Mouse (Mus musculus) liver, embryonic 12.5 days (tissue): Measurements from ENCODE around the gene Tmed2. TPM values are rescaled to one million over a fixed set of nuclear protein-coding genes. Genes with fewer than 3 reads are reported as not detected.
"Not testable (repeated sequence)": the region's sequence is repeated elsewhere in the genome, so short reads cannot be mapped to it uniquely, and the experiment has no call there.

ENCODE experiments used
- ATAC-seq: fragments of 200-750 bp; cut with Nextera tagmentation; 2 replicates; pipeline ENCODE4 v1.8.0; 2017; ENCODE audit warnings: moderate number of reproducible peaks, mild to moderate bottlenecking, moderate library complexity
- H3K27ac ChIP-seq: fragments of 300-500 bp; sonication (generic); 2 replicates; pipeline ENCODE4 v1.5.1; 2016; ENCODE audit warnings: mild to moderate bottlenecking
- H3K27me3 ChIP-seq: fragments of 300-500 bp; sonication (generic); replicated peaks from 2 replicates; pipeline ENCODE4 v1.6.1; 2016; ENCODE audit warnings: mild to moderate bottlenecking, moderate library complexity
- H3K36me3 ChIP-seq: fragments of 300-500 bp; sonication (generic); 2 replicates; pipeline ENCODE4 v1.6.1; 2016; ENCODE audit warnings: mild to moderate bottlenecking, moderate library complexity
- H3K4me1 ChIP-seq: fragments of 300-500 bp; sonication (generic); 2 replicates; pipeline ENCODE4 v1.6.1; 2016
- H3K4me2 ChIP-seq: fragments of 300-500 bp; sonication (generic); 2 replicates; pipeline ENCODE4 v1.6.1; 2016; ENCODE audit warnings: mild to moderate bottlenecking, moderate library complexity
- H3K4me3 ChIP-seq: fragments of 300-500 bp; sonication (generic); 2 replicates; pipeline ENCODE4 v1.5.1; 2016; ENCODE audit warnings: mild to moderate bottlenecking, moderate library complexity
- H3K9ac ChIP-seq: fragments of 300-500 bp; sonication (generic); 2 replicates; pipeline ENCODE4 v1.6.1; 2016; ENCODE audit warnings: mild to moderate bottlenecking, moderate library complexity
- H3K9me3 ChIP-seq: fragments of 300-500 bp; sonication (generic); replicated peaks from 2 replicates; pipeline ENCODE4 v1.6.1; 2016; ENCODE audit warnings: mild to moderate bottlenecking, moderate library complexity
- WGBS: fragments of 180-500 bp; shearing (Covaris S2); methylation state at CpG from one replicate; pipeline ENCODE4 v1.1.7; 2016; ENCODE audit not compliant: insufficient replicate concordance; 5-methylcytosine and 5-hydroxymethylcytosine counted together
- polyA plus RNA-seq: library from polyadenylated mRNA; unstranded; fragments of >200 nt; fragmentation: Nextera tagmentation; extraction: Ambion mirVana; gene quantifications from 2 replicates; pipeline ENCODE4 v1.2.1, GENCODE M21; 2016

Gene Tmed2
- polyA plus RNA-seq: 394 and 403 TPM in 2 replicates

DNA sequence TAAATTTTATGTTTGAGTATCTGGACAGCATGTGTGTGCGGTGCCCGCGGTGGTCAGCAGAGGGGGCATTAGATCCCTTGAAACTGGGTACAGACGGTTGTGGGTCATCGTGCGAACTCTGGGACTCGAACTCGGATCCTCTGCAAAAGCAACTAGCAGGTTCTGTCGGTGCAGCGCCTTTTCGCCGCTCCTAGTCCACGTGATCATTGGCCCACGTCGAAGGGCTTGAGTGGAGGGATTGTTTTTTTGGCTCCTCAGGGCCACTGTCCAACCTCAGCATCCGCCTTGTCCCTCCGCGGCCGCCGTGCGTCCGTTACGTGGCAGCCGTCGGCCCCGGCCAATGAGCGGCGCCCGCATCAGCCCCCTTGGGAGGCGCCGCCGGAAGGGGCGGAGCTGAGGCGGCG, at the start of gene Tmed2:
Gene Tmed2, plus strand, starts transcription at position 313 of the 404 bp plus-strand sequence.
- peak within 1 kb of the TSS; percentile 90 for H3K27ac ChIP-seq
- H3K4me1 ChIP-seq: peaks cover 29% of the 10 kb centered on the region
- H3K4me3 ChIP-seq: peak within 1 kb of the TSS; percentile 83
- peak within 1 kb of the TSS; percentile 84 for H3K4me2 ChIP-seq
- H3K36me3 ChIP-seq: peaks cover 32% of the 10 kb centered on the region
- 0 out of 2 replicates have a peak, but pooled peaks cover 8% of the 10 kb centered on the region for H3K27me3 ChIP-seq
- H3K9me3 ChIP-seq: no peaks in the 10 kb centered on the region
- 1% methylated on average over 29 of the region's 35 CpGs for WGBS
- H3K9ac ChIP-seq: peak within 1 kb of the TSS; percentile 96
- ATAC-seq: peak; percentile 93

DNA sequence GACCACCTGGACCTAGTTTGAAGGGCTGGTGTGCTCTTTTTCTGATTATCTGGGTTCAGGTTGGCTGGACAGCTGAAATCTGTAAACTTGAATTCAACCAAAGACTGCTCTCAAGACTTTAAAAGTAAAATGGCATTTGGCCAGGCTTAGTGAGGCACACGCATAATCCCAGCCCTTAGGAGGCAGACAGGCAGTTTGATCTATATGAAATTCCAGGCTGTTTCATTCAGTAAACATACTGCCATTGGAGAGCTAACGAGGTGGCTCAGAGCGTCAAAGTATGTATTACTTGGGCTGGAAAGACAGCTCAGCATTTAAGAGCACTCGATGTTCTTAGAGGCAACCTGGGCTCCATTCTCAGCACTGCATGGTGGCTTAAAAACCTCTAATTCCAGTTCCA, 48.8 kb upstream of the Tmed2 start:
- no peak overlapping the region for H3K4me3 ChIP-seq
- ATAC-seq: no peak
- peaks cover 5% of the 10 kb centered on the region for H3K4me1 ChIP-seq
- no peak overlapping the region for H3K27ac ChIP-seq
- H3K9me3 ChIP-seq: no peaks in the 10 kb centered on the region
- no peak overlapping the region for H3K4me2 ChIP-seq
- WGBS: 87% methylated on average over 4 of the region's 4 CpGs
- no peaks in the 10 kb centered on the region for H3K27me3 ChIP-seq
- peaks cover 41% of the 10 kb centered on the region for H3K36me3 ChIP-seq
- H3K9ac ChIP-seq: no peak overlapping the region

DNA sequence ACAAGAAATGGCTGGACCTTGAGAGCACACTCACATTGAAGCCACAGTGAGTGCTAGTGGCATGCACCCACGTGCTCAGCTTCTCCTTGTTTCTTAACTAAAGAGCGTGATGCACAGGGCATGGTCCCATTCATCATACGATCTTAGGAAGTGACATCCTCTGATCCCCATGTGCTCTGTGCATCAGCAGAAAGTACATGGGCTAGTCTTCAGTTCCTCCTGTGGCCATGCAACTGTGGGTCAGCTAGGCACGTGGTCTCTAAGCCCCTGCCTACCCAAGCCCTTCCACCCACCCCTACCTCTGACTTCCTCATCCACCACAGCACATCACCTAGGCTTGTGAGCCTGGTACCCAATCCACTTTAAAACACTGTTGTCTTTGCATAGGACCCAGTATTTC, 47.9 kb upstream of the Tmed2 start:
- ATAC-seq: no peak; the same call in 1 of the 2 replicates
- H3K4me2 ChIP-seq: no peak overlapping the region
- no peaks in the 10 kb centered on the region for H3K9me3 ChIP-seq
- H3K36me3 ChIP-seq: peaks cover 41% of the 10 kb centered on the region
- H3K4me1 ChIP-seq: peaks cover 12% of the 10 kb centered on the region
- no peaks in the 10 kb centered on the region for H3K27me3 ChIP-seq
- H3K27ac ChIP-seq: no peak overlapping the region
- H3K4me3 ChIP-seq: no peak overlapping the region
- no peak overlapping the region for H3K9ac ChIP-seq
- 58% methylated on average over 4 of the region's 4 CpGs for WGBS

DNA sequence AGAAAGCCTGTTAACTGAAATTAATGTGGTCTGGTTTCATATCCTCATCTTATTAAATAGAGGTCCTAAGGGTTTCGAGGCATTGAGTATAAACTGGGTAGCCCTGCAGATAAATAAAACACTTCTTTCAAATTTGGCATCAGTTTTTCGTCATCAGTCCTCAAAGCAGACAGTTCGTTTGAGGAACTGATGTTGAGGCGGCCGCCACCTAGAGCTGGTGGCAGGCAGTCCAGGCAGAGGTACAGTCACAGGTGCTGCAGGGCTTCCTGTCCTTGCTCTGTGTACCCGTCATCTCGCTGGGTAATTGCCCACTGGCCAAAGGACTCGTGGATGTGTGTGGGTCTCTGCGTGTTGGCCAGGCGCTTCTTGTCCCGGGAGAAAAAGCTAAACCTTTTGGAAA, 47.0 kb upstream of the Tmed2 start:
- 72% methylated on average over 11 of the region's 11 CpGs for WGBS
- H3K4me3 ChIP-seq: no peak overlapping the region
- H3K27ac ChIP-seq: no peak overlapping the region
- H3K4me1 ChIP-seq: peaks cover 21% of the 10 kb centered on the region
- no peaks in the 10 kb centered on the region for H3K27me3 ChIP-seq
- H3K4me2 ChIP-seq: no peak overlapping the region
- H3K9me3 ChIP-seq: no peaks in the 10 kb centered on the region
- no peak overlapping the region for H3K9ac ChIP-seq
- no peak for ATAC-seq
- peaks cover 41% of the 10 kb centered on the region for H3K36me3 ChIP-seq

DNA sequence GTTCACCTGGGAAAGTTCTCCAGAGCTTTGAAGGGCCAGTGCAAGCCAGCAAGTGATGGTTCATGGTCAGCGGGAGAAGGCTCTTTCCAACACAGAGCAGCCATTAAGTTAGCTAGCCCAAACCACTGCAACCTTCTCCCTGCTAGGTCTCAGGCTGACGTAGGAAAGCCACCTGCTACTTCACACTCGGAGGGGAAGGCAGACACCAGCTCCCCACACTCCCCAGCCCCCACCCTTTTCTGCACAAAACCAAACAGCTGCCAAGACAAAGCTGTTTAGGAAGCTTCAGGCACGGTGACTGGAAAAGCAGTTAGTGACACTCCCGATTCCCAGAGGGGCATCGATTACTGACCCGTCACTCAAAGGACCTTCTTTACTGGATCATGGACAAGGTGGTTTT, 44.9 kb upstream of the Tmed2 start:
- Histone ChIP-seq H3K9ac (no peak overlapping the region), H3K4me1 (peaks cover 32% of the 10 kb centered on the region), H3K4me2 (no peak overlapping the region), H3K4me3 (no peak overlapping the region), H3K27ac (no peak overlapping the region), H3K36me3 (peaks cover 29% of the 10 kb centered on the region), H3K9me3 (no peaks in the 10 kb centered on the region), H3K27me3 (no peaks in the 10 kb centered on the region)
- 70% methylated on average over 7 of the region's 7 CpGs for WGBS
- no peak for ATAC-seq

DNA sequence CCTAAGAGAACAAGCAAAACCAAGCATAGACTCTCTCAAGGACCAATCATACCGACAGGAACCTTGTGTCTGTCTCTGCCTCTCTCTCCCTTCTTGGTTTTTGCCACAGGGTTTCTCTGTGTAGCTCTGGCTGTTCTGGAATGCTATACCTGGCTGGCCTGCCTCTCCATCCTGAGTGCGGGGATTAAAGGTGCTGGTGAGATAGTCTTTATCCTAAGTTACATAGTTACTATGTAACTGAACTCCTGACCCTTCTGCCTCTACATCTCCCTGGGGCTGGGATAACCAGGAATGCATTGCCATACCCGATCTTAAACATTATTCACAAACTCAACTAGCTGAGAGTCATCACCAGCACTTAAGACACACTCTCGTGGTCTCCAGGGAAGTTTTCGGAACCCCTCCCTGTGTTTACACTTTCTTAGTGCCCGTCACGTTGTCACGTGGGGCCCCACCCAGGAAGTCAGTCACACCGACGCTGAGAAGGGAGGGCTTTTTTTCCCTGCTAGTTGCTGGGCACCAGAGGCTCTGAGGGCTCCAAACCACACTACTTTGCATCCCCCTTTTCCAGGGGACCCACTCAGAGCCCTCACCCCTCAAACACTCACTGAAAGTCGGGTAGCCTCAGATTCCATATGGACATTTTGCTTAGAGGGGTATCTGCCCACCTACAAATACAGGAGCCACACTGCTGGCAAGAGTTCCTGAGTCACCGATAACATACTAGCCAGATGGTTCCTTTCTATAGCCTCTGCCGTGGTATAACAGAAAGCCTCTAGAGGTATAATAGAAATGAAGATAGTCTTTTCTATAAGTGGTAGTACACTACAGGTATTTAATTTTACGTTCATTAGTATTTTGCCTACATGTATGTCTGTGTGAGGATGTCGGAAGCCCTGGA, 43.6 kb upstream of the Tmed2 start:
- Histone ChIP-seq H3K36me3 (peaks cover 20% of the 10 kb centered on the region), H3K27ac (no peak overlapping the region), H3K27me3 (no peaks in the 10 kb centered on the region), H3K4me3 (no peak overlapping the region), H3K4me2 (peak overlapping the region; percentile 35), H3K9ac (no peak overlapping the region; the same call in 1 of the 2 replicates), H3K9me3 (no peaks in the 10 kb centered on the region), H3K4me1 (peaks cover 32% of the 10 kb centered on the region)
- 41% methylated on average over 15 of the region's 15 CpGs for WGBS
- ATAC-seq: no peak

DNA sequence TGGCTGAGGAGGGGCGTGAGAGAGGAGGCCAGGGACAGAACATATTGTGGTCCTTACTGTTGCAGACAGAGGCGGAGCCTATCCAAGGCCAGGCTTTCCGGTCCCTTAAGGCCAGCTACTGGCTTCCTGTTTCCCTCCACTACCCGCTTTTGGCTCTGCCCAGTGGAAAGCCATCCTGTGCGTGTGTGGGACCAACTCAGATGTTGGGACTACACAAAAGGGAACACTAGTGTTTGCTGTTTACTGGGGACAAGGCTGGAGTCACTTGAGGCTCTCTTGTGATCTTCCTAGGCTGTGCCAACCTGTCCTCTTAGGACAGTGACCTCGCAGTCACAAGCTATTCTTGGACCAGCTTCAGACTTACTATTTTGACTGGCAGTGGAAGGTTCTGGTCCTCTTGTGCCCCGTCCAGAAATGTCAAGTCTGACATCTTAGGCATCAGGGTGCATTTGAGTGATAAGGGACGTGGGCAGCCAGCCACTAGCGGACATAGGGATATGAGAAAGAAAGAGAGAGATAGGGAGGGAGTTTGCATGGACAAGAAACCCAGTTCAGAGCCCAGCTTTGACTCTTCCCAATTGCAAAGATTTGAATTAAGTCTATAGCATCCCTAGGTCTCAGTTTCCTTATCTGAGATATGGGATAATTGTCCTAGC, 42.1 kb upstream of the Tmed2 start:
- no peaks in the 10 kb centered on the region for H3K9me3 ChIP-seq
- H3K4me2 ChIP-seq: peak overlapping the region; percentile 23; the same call in 1 of the 2 replicates
- H3K4me3 ChIP-seq: no peak overlapping the region
- H3K4me1 ChIP-seq: peaks cover 32% of the 10 kb centered on the region
- H3K27me3 ChIP-seq: no peaks in the 10 kb centered on the region
- 27% methylated on average over 9 of the region's 9 CpGs for WGBS
- H3K9ac ChIP-seq: no peak overlapping the region
- no peak for ATAC-seq
- H3K36me3 ChIP-seq: peaks cover 14% of the 10 kb centered on the region
- H3K27ac ChIP-seq: no peak overlapping the region

DNA sequence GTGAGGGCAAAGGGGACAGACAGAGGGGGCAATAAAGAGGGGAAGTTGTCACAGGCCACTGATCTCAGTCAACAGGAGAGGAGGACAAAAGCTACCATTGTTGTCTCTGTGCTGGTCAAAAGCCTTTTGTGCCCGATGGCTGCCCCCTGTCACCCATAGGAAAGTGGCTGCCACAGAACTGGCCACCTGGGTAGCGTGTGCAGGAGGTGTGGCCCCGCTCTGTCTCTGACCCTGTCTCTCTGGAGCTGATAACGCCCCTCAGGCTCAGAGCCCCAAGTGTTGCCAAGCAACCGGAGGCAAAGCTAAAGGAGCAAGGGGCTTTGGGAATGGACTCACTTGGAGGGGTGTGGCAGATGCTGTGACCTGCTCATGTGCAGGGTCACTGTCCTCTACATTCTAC, 41.5 kb upstream of the Tmed2 start:
- no peak overlapping the region for H3K4me3 ChIP-seq
- H3K9me3 ChIP-seq: no peaks in the 10 kb centered on the region
- no peak overlapping the region for H3K9ac ChIP-seq
- peak overlapping the region; percentile 23 for H3K4me2 ChIP-seq
- ATAC-seq: 0 out of 2 replicates have a peak, but pooled peaks have one; percentile 36
- peaks cover 32% of the 10 kb centered on the region for H3K4me1 ChIP-seq
- no peak overlapping the region for H3K27ac ChIP-seq
- 0 out of 2 replicates have a peak, but pooled peaks cover 3% of the 10 kb centered on the region for H3K27me3 ChIP-seq
- H3K36me3 ChIP-seq: peaks cover 11% of the 10 kb centered on the region; the same call in 1 of the 2 replicates
- 28% methylated on average over 5 of the region's 5 CpGs for WGBS

DNA sequence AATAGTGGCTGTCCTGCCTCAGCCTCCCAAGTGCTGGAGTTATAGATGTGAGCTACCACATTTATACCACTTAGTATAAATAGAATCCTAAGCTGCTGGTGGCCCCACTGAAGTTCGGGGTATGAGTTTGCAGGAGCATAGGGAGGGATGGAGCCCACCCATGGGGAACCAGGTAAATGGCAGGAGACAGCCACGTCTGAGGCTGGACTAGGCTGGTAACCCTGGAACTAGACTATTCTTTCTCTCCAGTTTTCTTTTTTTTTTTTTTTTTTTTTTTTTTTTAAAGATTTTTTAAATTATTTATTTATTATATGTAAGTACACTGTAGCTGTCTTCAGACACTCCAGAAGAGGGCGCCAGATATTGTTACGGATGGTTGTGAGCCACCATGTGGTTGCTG, 40.5 kb upstream of the Tmed2 start:
- 58% methylated on average over 4 of the region's 4 CpGs for WGBS
- H3K4me3 ChIP-seq: not testable (repeated sequence)

DNA sequence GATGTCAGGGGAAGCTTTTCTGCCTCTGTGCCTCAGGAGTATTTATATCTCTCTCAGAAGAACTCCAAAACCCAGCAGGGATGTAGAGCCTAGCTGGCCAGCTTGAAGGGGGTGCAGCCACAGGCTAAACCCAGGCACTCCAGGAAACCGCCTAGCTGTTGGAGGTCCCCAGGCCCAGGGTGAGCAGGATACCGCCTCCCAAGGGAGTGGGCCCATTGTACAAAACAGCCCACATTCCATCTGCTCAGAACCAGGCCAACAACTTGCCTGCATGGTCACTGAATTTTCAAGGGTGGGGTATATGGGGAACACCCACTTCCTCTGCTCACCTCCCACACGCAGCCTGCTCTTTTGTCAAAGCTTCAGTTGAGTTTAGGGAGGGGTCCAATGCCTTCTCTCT, 39.9 kb upstream of the Tmed2 start:
- Histone ChIP-seq H3K4me1 (peaks cover 32% of the 10 kb centered on the region), H3K4me2 (no peak overlapping the region), H3K27me3 (0 out of 2 replicates have a peak, but pooled peaks cover 6% of the 10 kb centered on the region), H3K36me3 (peaks cover 11% of the 10 kb centered on the region; the same call in 1 of the 2 replicates), H3K4me3 (no peak overlapping the region), H3K9ac (no peak overlapping the region), H3K27ac (no peak overlapping the region), H3K9me3 (no peaks in the 10 kb centered on the region)
- WGBS: 81% methylated on average over 3 of the region's 3 CpGs
- ATAC-seq: no peak

More for the DNA sequence above, 40.5 kb upstream of the Tmed2 start:
- H3K27me3 ChIP-seq, ATAC-seq, H3K9me3 ChIP-seq, H3K9ac ChIP-seq, H3K4me2 ChIP-seq, H3K27ac ChIP-seq: not testable (repeated sequence)
- Histone ChIP-seq H3K36me3 (peaks cover 11% of the 10 kb centered on the region; the same call in 1 of the 2 replicates), H3K4me1 (peaks cover 32% of the 10 kb centered on the region)

DNA sequence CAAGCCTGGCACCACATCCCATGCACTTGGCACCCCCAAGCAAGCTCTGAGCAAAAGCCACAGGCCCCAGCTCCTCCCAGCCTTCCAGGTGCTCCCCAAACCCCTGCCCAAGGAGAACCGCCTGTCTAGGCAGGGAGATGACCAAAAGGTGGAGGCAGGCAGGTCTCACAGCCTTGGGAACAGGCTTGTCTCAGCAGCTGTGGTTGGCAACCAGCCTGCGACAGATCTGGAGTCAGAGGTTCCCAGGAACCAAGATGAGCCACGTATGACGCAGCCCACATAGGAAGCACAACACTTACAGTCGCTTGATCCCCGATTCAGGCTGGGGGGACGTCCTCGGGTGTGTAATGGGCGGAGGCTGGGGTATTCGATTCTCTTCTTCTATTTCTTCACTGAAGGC, 39.0 kb upstream of the Tmed2 start:
- peaks cover 29% of the 10 kb centered on the region for H3K4me1 ChIP-seq
- H3K4me3 ChIP-seq: no peak overlapping the region
- no peak overlapping the region for H3K27ac ChIP-seq
- no peak overlapping the region for H3K4me2 ChIP-seq
- H3K27me3 ChIP-seq: 0 out of 2 replicates have a peak, but pooled peaks cover 6% of the 10 kb centered on the region
- H3K36me3 ChIP-seq: peaks cover 11% of the 10 kb centered on the region; the same call in 1 of the 2 replicates
- 74% methylated on average over 10 of the region's 10 CpGs for WGBS
- no peaks in the 10 kb centered on the region for H3K9me3 ChIP-seq
- H3K9ac ChIP-seq: no peak overlapping the region
- no peak for ATAC-seq

DNA sequence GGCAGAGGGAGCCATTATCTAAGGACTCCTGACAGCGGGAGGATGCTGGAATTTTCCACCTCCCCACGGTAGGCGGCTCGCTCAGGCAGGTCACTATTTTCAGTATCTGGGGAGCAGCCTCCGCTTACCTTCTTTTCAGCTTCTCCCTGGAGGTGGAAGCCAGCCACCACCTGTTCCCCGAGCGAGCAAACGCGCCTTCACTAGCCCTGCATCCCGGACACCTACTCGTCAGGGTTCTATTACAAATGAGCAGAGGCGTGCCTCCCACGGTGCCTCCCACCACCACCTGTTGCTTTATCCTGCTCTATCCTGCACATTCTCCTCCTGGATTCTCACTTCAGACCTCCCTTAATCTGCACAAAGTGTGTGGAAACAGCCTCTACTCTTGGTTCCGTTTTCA, 36.8 kb upstream of the Tmed2 start:
- H3K4me1 ChIP-seq: peaks cover 9% of the 10 kb centered on the region
- H3K4me2 ChIP-seq: no peak overlapping the region
- ATAC-seq: no peak
- H3K9me3 ChIP-seq: no peaks in the 10 kb centered on the region
- H3K9ac ChIP-seq: no peak overlapping the region
- no peak overlapping the region for H3K27ac ChIP-seq
- H3K4me3 ChIP-seq: no peak overlapping the region
- H3K36me3 ChIP-seq: peaks cover 11% of the 10 kb centered on the region; the same call in 1 of the 2 replicates
- 61% methylated on average over 14 of the region's 14 CpGs for whole genome bisulfite sequencing
- 0 out of 2 replicates have a peak, but pooled peaks cover 14% of the 10 kb centered on the region for H3K27me3 ChIP-seq
